In genomic region chr3:85841454-85842176, GRCm38 (mm10) we compare ENCODE assay signal across 14 mouse cellular contexts. TPM values are rescaled to one million over a fixed set of nuclear protein-coding genes. Genes with fewer than 3 reads are reported as not detected.
DNase-seq lines count a peak whose midpoint lies in the region; ATAC-seq and TF ChIP-seq lines count a peak whose summit lies in the region.
"Had no signal": no experiment of that assay in that cellular context is flagged by ENCODE, and none has a peak within 500 bp of the region (broad histone marks: within the 10 kb centered on the region; RNA-seq: fewer than 3 reads in every experiment).

No protein-coding gene starts in this region.

- WGBS in forebrain, postnatal 0 days, result 30% methylated on average over 2 of the region's 2 CpGs
- 28% methylated on average over 2 of the region's 2 CpGs for WGBS in forebrain, embryonic 14.5 days
- 30% methylated on average over 2 of the region's 2 CpGs for WGBS in intestine, embryonic 15.5 days
- WGBS in intestine, embryonic 16.5 days, result 31% methylated on average over 2 of the region's 2 CpGs

- no peak for ATAC-seq in forebrain, postnatal 0 days
- no peak for ATAC-seq in forebrain, embryonic 14.5 days
- peak; percentile 58 for ATAC-seq in intestine, embryonic 15.5 days
- no peak for ATAC-seq in intestine, embryonic 16.5 days
- ATAC-seq in cerebellum, adult (ENCODE audit: insufficient number of reproducible peaks, low FRiP score, low TSS enrichment), result no peak

- no peaks in the 10 kb centered on the region for H3K36me3 ChIP-seq in forebrain, postnatal 0 days (ENCODE audit: insufficient read depth)
- H3K36me3 ChIP-seq in forebrain, embryonic 14.5 days (ENCODE audit: control insufficient read depth, insufficient read depth, low read length), result no peaks in the 10 kb centered on the region
- H3K36me3 ChIP-seq in intestine, embryonic 15.5 days, result no peaks in the 10 kb centered on the region
- no peaks in the 10 kb centered on the region for H3K36me3 ChIP-seq in intestine, embryonic 16.5 days (ENCODE audit: control insufficient read depth, insufficient read depth, low read length)

- peak; percentile 8 for DNase-seq in forebrain, postnatal 0 days
- DNase-seq in forebrain, embryonic 14.5 days (ENCODE audit: low spot score), result no peak
- DNase-seq in brain, embryonic 14.5 days (ENCODE audit: low read depth), result peak; percentile 24
- DNase-seq in hindlimb bud, embryonic 11.5 days (ENCODE audit: extremely low spot score, low read depth, low spot score), result peak; percentile 24
- DNase-seq in cerebellum, postnatal 10 days, result no peak
- DNase-seq: adrenal gland, postnatal 14 days; cerebellum, adult 11-12 months; gastrocnemius, postnatal 36 days; kidney, postnatal 25 days; lung, adult 18-20 months had no signal

- H3K27me3 ChIP-seq in forebrain, postnatal 0 days (ENCODE audit: insufficient read depth, low read length), result no peaks in the 10 kb centered on the region
- H3K27me3 ChIP-seq in forebrain, embryonic 14.5 days (replicated peaks; ENCODE audit: control insufficient read depth, insufficient read depth, low read length), result no peaks in the 10 kb centered on the region
- no peaks in the 10 kb centered on the region for H3K27me3 ChIP-seq in intestine, embryonic 15.5 days (replicated peaks)
- no peaks in the 10 kb centered on the region for H3K27me3 ChIP-seq in intestine, embryonic 16.5 days (replicated peaks; ENCODE audit: control insufficient read depth, insufficient read depth, low read length)

- H3K27ac ChIP-seq in forebrain, postnatal 0 days (ENCODE audit: low read depth, low read length), result peak overlapping the region; percentile 66; the same call in 1 of the 2 replicates
- H3K27ac ChIP-seq in forebrain, embryonic 14.5 days (ENCODE audit: low read depth, low read length), result no peak overlapping the region
- H3K27ac ChIP-seq in intestine, embryonic 15.5 days, result no peak overlapping the region
- H3K27ac ChIP-seq in intestine, embryonic 16.5 days (ENCODE audit: low read length), result no peak overlapping the region

- H3K9ac ChIP-seq in forebrain, postnatal 0 days, result no peak overlapping the region
- no peak overlapping the region for H3K9ac ChIP-seq in forebrain, embryonic 14.5 days (ENCODE audit: low read length)
- no peak overlapping the region for H3K9ac ChIP-seq in intestine, embryonic 15.5 days
- no peak overlapping the region for H3K9ac ChIP-seq in intestine, embryonic 16.5 days (ENCODE audit: low read depth, low read length)

- H3K4me1 ChIP-seq in forebrain, postnatal 0 days (ENCODE audit: insufficient read depth), result no peaks in the 10 kb centered on the region; the same call in 1 of the 2 replicates
- H3K4me1 ChIP-seq in forebrain, embryonic 14.5 days (ENCODE audit: control insufficient read depth, insufficient read depth, low read length), result peaks cover 4% of the 10 kb centered on the region; the same call in 1 of the 2 replicates
- peaks cover 9% of the 10 kb centered on the region; the same call in 1 of the 2 replicates for H3K4me1 ChIP-seq in intestine, embryonic 15.5 days (replicated peaks)
- 0 out of 2 replicates have a peak, but pooled peaks cover 8% of the 10 kb centered on the region for H3K4me1 ChIP-seq in intestine, embryonic 16.5 days (ENCODE audit: control insufficient read depth, insufficient read depth, low read length)

- H3K4me2 ChIP-seq in forebrain, postnatal 0 days (ENCODE audit: low read depth), result no peak overlapping the region
- H3K4me2 ChIP-seq in forebrain, embryonic 14.5 days (ENCODE audit: low read length), result no peak overlapping the region
- no peak overlapping the region for H3K4me2 ChIP-seq in intestine, embryonic 15.5 days (replicated peaks)
- H3K4me2 ChIP-seq in intestine, embryonic 16.5 days (ENCODE audit: low read depth, low read length), result no peak overlapping the region

- TF ChIP-seq CTCF in forebrain, postnatal 0 days (IDR thresholded peaks at IDR 0.05; ENCODE audit: low read depth), result no peak
- no peak for TF ChIP-seq CTCF in brain, embryonic 14.5 days (IDR thresholded peaks at IDR 0.05; ENCODE audit: borderline replicate concordance, extremely low read depth, insufficient read depth, insufficient read length)

- no peaks in the 10 kb centered on the region for H3K9me3 ChIP-seq in forebrain, postnatal 0 days (ENCODE audit: low read length)
- no peaks in the 10 kb centered on the region for H3K9me3 ChIP-seq in forebrain, embryonic 14.5 days (replicated peaks; ENCODE audit: control insufficient read depth, low read length)
- no peaks in the 10 kb centered on the region for H3K9me3 ChIP-seq in intestine, embryonic 15.5 days
- no peaks in the 10 kb centered on the region for H3K9me3 ChIP-seq in intestine, embryonic 16.5 days (ENCODE audit: control insufficient read depth, low read length)

- no peak for TF ChIP-seq POLR2A in brain, embryonic 14.5 days (IDR thresholded peaks at IDR 0.05; ENCODE audit: borderline replicate concordance, extremely low read depth, insufficient read depth, insufficient read length, poor library complexity, severe bottlenecking)

- H3K4me3 ChIP-seq in forebrain, postnatal 0 days (ENCODE audit: low read depth, low read length), result no peak overlapping the region
- no peak overlapping the region for H3K4me3 ChIP-seq in forebrain, embryonic 14.5 days (ENCODE audit: low read depth, low read length)
- no peak overlapping the region for H3K4me3 ChIP-seq in intestine, embryonic 15.5 days (replicated peaks)
- H3K4me3 ChIP-seq in intestine, embryonic 16.5 days (ENCODE audit: low read length), result no peak overlapping the region
- H3K4me3 ChIP-seq: erythroblast, embryonic 14.5 days had no signal

RNA-seq across cellular contexts. Expression of gene Fam160a1, which starts 24.5 kb away (rescaled TPM):
- total RNA-seq in forebrain, postnatal 0 days (2014; rRNA removed), result 2.6 and 2.8 TPM in 2 replicates
- 0.57 and 0.67 TPM in 2 replicates for polyA plus RNA-seq in forebrain, postnatal 0 days (2015; fragmentation: Nextera tagmentation; extraction: Ambion mirVana)
- polyA plus RNA-seq in forebrain, embryonic 14.5 days (2014; fragmentation: Nextera tagmentation; extraction: Ambion mirVana), result 0.51 and 0.99 TPM in 2 replicates
- polyA plus RNA-seq in intestine, embryonic 15.5 days (2015; fragmentation: Nextera tagmentation; extraction: Ambion mirVana), result 3.1 and 3.3 TPM in 2 replicates
- 3.5 and 3.8 TPM in 2 replicates for polyA plus RNA-seq in intestine, embryonic 16.5 days (2015; fragmentation: Nextera tagmentation; extraction: Ambion mirVana)
- 0.49 and 0.53 TPM in 2 replicates for polyA plus RNA-seq in brain, embryonic 14.5 days (2012; rRNA removed)

RNA-seq across cellular contexts. Expression of gene Glt28d2, which starts 45.7 kb away (rescaled TPM):
- 1.1 and 1.6 TPM in 2 replicates for total RNA-seq in forebrain, postnatal 0 days (2014; rRNA removed)
- polyA plus RNA-seq in forebrain, postnatal 0 days (2015; fragmentation: Nextera tagmentation; extraction: Ambion mirVana), result 1.1 and 1.2 TPM in 2 replicates
- 0.57 and 0.72 TPM in 2 replicates for polyA plus RNA-seq in forebrain, embryonic 14.5 days (2014; fragmentation: Nextera tagmentation; extraction: Ambion mirVana)
- 2.0 and 2.7 TPM in 2 replicates for polyA plus RNA-seq in intestine, embryonic 15.5 days (2015; fragmentation: Nextera tagmentation; extraction: Ambion mirVana)
- 2.2 and 2.4 TPM in 2 replicates for polyA plus RNA-seq in intestine, embryonic 16.5 days (2015; fragmentation: Nextera tagmentation; extraction: Ambion mirVana)
- 0.10 and 0.18 TPM in 2 replicates for polyA plus RNA-seq in brain, embryonic 14.5 days (2012; rRNA removed)

RNA-seq across cellular contexts. Expression of gene Gm37240, which starts 45.7 kb away (rescaled TPM):
- 0.67 and 2.8 TPM in 2 replicates for total RNA-seq in forebrain, postnatal 0 days (2014; rRNA removed)
- 0.34 and 1.2 TPM in 2 replicates for polyA plus RNA-seq in forebrain, postnatal 0 days (2015; fragmentation: Nextera tagmentation; extraction: Ambion mirVana)
- polyA plus RNA-seq in forebrain, embryonic 14.5 days (2014; fragmentation: Nextera tagmentation; extraction: Ambion mirVana), result 1.1 and 1.3 TPM in 2 replicates
- 4.8 and 6.5 TPM in 2 replicates for polyA plus RNA-seq in intestine, embryonic 15.5 days (2015; fragmentation: Nextera tagmentation; extraction: Ambion mirVana)
- 6.5 and 6.8 TPM in 2 replicates for polyA plus RNA-seq in intestine, embryonic 16.5 days (2015; fragmentation: Nextera tagmentation; extraction: Ambion mirVana)
- polyA plus RNA-seq in brain, embryonic 14.5 days (2012; rRNA removed), result 0.08 and 0.53 TPM in 2 replicates
- polyA plus RNA-seq: erythroblast, embryonic 14.5 days had no signal

Comparison
In these comparisons a context has a peak if more than half of its experiments do, and no peak if none do; other contexts are left out.
1. DNase-seq: peak in forebrain, postnatal 0 days (single experiment), brain, embryonic 14.5 days (single experiment) and hindlimb bud, embryonic 11.5 days (single experiment); none in forebrain, embryonic 14.5 days (single experiment) and cerebellum, postnatal 10 days (0 of 2).